Mouse (Mus musculus): ENCODE results near the gene Neurl4. TPM values are rescaled to one million over a fixed set of nuclear protein-coding genes. Genes with fewer than 3 reads are reported as not detected.
"Not testable (repeated sequence)": the region's sequence is repeated elsewhere in the genome, so short reads cannot be mapped to it uniquely, and the experiment has no call there.

Gene Neurl4
- total RNA-seq, 4 experiments from 2014 or later, result 21.6 to 31.3 (median 25.5) TPM

DNA sequence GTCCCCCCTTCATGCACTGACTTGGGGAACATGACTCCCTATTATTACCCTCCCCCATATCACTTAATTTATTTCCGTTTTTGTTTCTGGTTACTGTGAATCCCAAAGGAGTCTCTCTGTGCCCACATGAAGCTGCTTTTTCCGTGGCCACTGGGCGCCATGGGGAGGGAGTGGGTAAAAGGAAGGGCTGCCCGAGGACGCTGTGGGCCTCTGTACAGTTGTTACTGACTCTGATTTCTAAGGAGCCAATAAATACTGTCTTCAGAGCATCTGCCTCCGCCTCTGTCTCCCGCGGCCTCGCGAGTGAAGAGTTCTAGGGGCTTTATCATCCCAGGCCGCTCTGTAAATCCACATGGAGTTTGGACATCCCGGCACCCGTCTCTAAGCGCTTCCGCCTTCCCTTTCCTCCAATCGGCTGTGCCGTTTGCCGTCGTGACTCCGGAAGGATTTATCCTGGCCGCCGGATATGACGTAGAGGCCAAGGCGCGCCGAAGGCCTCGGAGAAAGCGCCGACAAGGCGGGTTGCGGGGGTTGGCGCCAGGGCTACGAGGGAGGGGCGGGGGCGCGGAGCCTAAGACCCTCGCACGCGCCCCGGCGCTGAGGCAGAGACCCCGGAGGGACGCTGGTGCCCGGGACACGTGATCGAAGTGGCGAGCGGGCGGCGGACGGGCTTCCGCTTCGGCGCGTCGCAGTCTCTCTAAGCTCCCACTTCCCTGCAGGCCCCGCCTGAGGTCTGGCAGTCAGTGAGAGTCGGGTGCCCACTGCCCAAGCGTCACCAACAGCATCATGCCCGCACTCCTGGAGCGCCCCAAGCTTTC lies 12.9 kb downstream of the Neurl4 start, which contains the start of gene Gps2:
Gps2 (plus strand) TSS at position 335 of the 818 bp plus-strand sequence.
- DNase-seq (ENCODE audit: low spot score in 2 of 2), result peak; percentile 78 to 84

GRCm38 (mm10) chr11:69914372-69914764 lies 13.5 kb downstream of the Neurl4 start:
- no peak for DNase-seq (ENCODE audit: low spot score in 2 of 2)

GRCm38 (mm10) chr11:69914917-69915430 lies 14.1 kb downstream of the Neurl4 start:
- no peak for DNase-seq (ENCODE audit: low spot score in 2 of 2)

DNA sequence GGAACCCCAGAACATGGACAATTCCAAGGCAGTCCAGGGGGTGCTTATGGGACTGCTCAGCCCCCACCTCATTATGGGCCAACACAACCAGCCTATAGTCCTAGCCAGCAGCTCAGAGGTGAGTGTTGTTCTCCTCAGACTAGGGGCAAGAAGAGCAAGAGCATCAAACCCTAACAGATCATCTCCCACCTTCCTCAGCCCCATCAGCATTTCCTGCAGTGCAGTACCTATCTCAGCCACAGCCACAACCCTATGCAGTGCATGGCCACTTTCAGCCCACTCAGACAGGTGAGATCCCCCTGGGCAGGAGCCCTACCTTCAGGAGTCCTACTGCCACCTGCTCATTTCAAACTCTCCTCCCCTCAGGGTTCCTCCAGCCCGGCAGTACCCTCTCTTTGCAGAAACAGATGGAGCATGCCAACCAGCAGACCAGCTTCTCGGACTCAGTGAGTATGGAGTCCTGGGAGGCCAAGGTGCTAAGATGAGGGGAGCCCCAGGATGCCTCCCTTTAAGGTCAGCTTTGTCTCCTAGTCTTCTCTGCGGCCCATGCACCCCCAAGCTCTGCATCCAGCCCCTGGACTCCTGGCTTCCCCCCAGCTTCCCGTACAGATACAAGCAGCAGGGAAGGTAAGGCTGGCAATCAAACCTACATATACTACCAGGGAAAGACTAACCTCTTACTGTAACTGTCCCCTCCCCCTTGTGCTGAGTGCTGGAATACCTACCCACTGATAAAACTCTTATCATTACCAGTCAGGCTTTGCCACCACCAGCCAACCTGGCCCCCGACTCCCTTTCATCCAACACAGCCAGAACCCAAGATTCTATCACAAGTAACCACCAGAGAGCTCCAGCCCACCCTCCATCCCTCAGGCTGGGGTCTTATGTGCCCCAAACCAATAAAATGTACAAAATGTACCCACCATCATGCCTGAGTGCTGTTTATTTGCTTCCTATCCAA lies 15.1 kb downstream of the Neurl4 start:
- no peak for DNase-seq (ENCODE audit: low spot score in 2 of 2)

- not testable (repeated sequence) for DNase-seq (ENCODE audit: low spot score in 2 of 2)
Observed at GRCm38 (mm10) chr11:69916652-69917378, 15.9 kb downstream of the Neurl4 start.

DNA sequence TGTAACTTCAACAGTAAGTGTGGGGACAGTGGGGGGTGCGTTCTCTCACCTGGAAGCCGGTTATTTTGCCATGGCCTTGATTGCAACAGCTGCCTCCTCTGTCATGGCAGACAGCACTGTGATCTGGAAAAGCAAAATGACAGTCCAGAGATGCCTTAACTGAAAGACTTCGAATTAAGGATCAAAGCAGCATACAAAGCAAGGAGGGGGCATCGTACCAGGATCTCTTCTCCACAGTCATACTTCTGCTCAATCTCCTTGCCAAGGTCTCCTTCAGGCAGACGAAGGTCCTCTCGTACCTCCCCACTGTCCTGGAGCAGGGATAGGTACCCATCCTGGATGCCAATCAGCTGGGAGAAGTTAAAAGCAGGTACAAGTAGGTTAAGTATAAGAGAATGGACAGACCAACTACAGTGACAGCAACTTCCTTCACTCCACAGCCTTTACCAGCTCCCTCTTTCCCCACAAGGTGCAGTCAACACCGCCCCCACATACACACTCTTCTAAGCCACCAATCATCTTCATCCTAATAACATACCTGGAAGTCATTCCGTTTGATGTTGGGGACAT lies 16.6 kb downstream of the Neurl4 start:
- DNase-seq (ENCODE audit: low spot score in 2 of 2), result no peak

DNA sequence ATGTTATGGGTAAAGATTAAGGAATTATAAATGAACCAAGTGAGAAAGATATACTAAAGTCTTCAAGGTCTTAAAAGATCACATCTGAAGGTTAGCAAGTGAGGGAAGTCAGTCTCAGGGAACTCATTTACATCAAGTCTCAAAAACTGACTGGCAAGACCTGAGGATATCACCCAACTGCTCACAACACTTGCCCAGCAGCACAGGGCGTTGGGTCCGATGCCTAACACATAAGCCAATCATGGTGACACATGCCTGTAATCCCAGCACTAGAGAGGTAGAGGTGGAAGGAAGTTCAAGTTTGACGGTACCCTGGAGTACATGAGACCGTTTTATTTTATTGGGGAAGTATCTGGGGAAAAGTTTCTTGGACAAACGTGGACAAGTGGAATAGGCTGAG lies 17.2 kb downstream of the Neurl4 start:
- no peak for DNase-seq (ENCODE audit: low spot score in 2 of 2)

DNA sequence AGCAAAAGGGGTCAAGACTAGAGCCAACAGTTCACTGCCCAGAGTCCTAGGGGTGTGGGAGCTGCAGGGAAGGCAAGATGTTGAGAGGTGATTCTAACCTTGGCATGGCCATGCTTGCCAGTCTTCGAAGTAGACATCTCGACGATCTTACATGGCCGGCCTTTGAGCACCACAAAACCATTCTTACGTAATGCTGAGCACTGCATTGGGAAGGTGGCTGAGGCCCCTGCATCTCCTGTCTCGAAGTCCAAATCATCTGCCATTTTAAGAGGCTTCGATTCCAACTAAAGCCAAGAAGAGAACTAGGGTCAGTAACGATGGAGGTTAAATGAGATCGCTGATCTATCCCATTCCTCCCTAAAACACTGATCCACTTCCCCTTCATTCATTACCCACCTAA lies 18.2 kb downstream of the Neurl4 start:
- no peak for DNase-seq (ENCODE audit: low spot score in 2 of 2)

DNA sequence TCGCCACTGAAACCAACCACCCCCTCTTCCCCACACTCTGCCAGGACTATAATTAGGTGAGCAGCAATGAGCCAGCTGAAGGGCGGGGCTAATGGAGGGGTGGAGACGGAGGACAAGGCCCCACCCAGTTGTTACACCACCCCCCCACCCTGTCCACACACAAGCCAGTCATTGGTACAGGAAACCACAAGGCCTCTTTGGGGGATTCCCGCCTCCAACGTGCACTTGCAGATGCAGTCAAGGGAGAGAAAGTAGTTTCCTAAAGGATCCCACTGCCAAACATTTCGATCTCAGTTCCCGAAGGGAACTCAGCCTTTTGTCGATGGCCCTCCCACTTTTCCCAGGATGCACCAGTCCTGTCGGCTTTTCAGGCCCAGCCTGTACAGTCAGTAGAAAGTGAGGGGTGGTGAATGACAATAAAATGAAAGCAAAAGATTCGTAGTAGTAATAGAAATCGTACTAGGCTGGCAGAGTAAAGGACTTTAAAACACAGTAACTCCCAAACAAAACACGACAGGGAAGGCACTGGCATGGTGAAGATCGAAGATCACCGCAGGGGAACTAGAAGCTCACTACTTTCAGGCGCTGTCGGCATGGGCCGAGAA lies 18.9 kb downstream of the Neurl4 start:
- DNase-seq (ENCODE audit: low spot score in 2 of 2), result peak; percentile 75 to 83

DNA sequence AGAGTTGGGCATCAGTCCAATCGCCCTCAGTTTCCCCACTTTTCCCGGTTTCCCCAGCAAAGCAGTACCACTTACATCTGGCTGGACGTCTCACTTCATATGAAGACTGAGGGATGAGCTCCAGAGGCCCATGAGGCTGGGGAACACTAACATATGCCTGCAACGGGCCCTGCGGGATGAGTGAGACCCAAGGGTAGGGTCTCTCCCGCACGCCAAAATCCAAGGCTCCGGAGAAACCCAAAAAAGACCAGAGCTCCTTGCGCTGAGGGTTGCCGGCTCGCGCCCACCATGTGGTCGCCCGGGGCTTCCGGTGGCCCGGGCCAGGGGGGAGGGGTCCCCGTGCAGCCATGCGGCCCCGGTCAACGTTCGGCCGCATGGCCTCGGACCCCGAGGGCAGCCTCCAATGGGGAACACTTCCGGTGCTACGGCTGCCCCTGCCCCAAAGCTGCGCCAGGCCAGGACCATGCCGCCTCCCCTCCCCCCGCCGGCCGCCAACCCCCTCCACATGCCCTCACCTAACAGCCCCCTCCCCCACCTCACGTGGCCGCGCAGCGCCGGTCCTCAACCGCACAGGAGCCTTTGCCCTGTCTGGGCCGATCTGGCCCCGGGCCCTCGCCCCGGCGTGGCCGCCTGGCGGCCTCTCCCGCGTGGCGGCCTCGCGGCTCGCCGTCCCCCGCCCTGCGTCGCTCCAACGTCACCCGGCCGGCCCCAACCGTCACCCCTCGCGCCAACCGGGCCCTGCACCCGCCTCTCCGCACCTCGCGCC lies 19.6 kb downstream of the Neurl4 start:
- DNase-seq (ENCODE audit: low spot score in 2 of 2), result no peak

DNA sequence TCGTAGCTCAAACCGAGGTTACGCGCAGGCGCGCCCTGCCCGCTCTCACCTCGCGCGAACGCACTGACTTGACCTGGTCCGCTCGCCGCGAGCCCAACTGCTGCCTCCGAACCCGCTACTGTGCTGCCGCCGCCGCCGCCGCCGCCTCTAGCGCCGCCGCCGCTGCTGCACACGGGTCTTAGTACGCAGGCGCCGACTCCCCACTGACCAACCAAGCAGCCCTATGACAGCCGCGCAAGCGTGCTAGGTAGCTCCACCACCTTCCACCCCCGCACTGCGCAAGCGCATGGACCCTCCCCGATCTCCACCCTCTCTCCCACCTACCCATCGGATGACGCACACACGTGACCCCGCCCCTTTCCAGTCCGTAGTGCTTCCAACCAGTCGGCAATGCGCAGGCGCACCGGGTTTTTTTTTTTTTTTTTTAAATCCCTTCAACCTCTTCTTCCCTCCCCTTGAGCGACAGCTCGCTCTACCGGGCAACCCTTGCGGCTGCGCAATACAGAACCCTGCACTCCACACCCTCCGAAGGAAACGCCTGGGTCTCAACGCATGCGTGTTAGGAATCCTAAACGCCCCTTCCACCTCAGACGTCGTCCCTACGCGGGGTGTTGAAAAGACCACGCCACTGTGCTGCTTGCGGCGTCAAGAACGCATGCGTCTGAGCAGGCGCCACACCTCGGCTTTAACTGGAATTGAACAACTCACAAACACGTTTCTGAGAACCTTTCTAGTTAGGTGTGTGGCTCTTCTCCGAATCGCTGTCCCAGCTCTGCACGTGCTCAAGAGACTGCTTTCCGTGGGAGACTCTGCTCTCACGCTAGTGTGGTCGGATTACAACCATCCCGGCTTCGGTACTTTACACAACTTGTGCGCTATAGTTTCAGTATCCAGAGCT lies 20.5 kb downstream of the Neurl4 start, which contains the start of gene Eif5a:
Eif5a (minus strand) TSS at position 845 of the 898 bp plus-strand sequence.
- DNase-seq (ENCODE audit: low spot score in 2 of 2), result peak; percentile 100

DNA sequence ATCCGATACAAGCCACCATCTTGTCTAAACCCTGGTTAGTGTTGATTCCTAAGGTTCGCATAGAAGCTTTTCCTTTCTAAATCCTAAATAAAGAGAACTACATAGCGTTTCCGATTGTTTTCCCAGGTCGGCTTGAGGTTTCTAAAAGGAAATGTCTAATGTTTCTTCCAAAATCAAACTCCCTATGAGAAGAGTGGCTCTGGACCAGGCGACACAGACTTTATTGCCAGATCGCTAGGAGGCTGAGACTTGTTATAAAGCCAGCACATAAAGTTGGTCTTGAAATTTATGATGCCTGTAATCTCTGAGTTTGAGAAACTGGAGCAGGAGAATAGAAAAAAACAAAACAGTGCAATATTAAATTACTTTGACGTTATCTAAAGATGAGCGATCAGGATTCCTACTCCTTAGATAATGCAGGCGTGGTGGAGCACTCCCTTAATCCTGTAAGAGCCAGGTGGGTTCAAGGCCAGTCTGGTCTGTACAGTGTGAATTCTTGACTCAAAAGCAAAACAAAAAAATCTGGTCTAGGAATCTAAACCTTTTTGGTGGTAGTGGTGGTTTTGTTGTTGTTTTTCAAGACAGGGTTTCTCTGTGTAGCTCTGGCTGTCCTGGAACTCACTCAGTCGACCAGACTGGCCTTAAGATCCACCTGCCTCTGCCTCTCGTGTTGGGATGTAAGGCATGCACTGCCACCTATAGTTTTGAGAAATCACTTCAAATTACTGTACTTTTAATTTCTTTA lies 21.3 kb downstream of the Neurl4 start:
- DNase-seq (ENCODE audit: low spot score in 2 of 2), result no peak

DNA sequence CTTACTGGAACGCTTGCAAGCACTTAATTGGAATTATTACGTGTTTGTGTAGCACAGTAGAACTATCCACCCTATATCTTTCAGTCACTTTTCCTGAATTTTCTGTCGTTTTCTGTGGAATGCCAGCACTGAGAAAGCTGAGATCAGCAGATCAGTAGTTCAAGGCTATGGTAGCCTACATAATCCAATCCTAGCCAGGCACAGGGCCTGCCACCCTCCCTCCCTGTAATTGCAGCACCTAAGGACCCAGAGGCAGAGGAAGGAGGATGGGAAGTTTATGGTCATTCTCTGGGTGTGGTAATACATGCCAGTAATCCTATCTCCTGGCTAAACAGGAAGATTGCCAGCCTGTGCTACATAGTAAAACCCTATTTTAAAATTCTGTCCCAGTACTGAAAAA lies 21.9 kb downstream of the Neurl4 start:
- DNase-seq (ENCODE audit: low spot score in 2 of 2), result no peak

DNA sequence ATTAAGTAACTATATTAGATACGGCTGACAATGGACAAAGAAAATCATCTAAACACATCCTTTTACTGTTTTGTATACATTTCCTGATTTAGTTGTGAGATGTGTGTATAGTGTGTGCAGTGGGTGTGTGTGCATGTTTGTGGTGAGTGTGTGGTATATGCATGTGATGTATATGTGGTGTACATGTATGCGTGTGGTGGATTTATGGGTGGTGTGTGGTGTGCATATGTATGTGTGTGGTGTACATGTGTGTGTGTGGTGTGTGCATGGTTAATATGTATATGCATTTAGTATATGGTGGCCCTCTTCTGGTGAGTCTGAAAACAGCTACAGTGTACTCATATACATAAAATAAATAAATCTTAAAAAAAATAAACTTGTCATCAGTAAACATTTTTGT lies 26.6 kb downstream of the Neurl4 start:
- DNase-seq (ENCODE audit: low spot score in 2 of 2), result no peak

- DNase-seq (ENCODE audit: low spot score in 2 of 2), result no peak
Observed at GRCm38 (mm10) chr11:69929712-69930111, 28.8 kb downstream of the Neurl4 start.

DNA sequence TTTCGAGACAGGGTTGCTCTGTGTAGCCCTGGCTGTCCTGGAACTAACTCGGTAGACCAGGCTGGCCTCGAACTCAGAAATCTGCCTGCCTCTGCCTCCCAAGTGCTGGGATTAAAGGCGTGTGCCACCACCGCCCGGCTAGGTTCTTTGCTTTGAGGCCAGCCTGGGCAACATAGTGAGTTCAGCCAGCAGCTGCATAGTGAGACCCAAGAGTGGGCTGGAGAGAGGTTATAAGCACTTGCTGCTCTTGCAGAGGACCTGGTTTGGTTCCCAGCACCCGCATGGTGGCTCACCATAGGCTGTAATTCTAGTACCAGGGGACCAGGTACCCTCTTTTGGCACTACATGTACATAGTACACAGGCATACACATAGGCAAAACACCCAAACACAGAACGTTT lies 29.3 kb downstream of the Neurl4 start:
- not testable (repeated sequence) for DNase-seq (ENCODE audit: low spot score in 2 of 2)

DNA sequence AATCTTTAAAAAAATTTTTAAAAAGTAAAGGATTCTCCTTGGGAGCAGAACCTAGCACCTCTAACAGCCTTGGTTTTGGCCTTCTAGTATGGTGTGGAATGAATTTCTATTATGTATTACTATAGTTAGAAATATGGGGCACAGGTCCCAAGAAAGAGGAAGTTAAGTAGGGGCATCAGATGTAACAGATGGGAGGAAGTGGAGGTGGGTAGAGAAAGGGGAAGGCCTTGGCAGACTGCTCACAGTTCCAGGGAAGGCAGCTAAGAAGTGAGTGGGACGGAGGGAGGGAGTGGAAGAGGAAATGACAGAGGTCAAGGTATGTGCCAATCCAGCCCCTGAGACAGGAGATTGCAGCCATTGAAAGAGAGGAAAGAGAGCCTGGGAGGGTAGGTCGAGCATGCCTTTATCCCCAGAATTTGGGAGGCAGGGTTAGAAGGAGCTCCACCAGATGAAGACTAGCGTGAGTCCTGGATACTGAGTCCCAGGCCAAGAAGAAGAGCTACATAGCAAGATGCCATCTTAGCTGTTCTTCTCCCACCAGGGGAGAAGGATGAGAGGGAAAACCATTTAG lies 30.2 kb downstream of the Neurl4 start:
- no peak for DNase-seq (ENCODE audit: low spot score in 2 of 2)

Data from gastrocnemius, adult 8-10 months (tissue).